ENCODE assay signal across 9 mouse cellular contexts in genomic region chr3:126575927-126576326, GRCm38 (mm10). TPM values are rescaled to one million over a fixed set of nuclear protein-coding genes. Genes with fewer than 3 reads are reported as not detected.
DNase-seq lines count a peak whose midpoint lies in the region; ATAC-seq and TF ChIP-seq lines count a peak whose summit lies in the region.
"Had no signal": no experiment of that assay in that cellular context is flagged by ENCODE, and none has a peak within 500 bp of the region (broad histone marks: within the 10 kb centered on the region; RNA-seq: fewer than 3 reads in every experiment).

No protein-coding gene starts in this region.

- peak; percentile 4 for DNase-seq in gastrocnemius, postnatal 10 days
- DNase-seq in gastrocnemius, postnatal 25 days, result no peak
- peak; percentile 19 for DNase-seq in 416B (ENCODE audit: low read depth)
- peak; percentile 54 for DNase-seq in R1 (ENCODE audit: low read depth, low spot score)
- peak; percentile 42 for DNase-seq in lung, postnatal 0 days (ENCODE audit: low spot score)
- no peak for DNase-seq in limb, embryonic 10.5 days (ENCODE audit: low spot score)
- no peak for DNase-seq in left cerebral cortex, postnatal 10 days (ENCODE audit: extremely low spot score in 1 of 2, low spot score in 2 of 2)
- DNase-seq in layer of hippocampus, adult 8-10 months (ENCODE audit: low spot score in 2 of 2), result no peak
- DNase-seq: midbrain, embryonic 14.5 days had no signal

- 47% methylated on average over 2 of the region's 2 CpGs for WGBS in lung, postnatal 0 days
- WGBS in limb, embryonic 10.5 days, result 51% methylated on average over 2 of the region's 2 CpGs

- no peak overlapping the region for H3K4me2 ChIP-seq in lung, postnatal 0 days (replicated peaks; ENCODE audit: low read depth, low read length)

- no peaks in the 10 kb centered on the region for H3K36me3 ChIP-seq in lung, postnatal 0 days (ENCODE audit: insufficient read depth, low read length)
- no peaks in the 10 kb centered on the region for H3K36me3 ChIP-seq in limb, embryonic 10.5 days

- no peak for ATAC-seq in lung, postnatal 0 days

- H3K27ac ChIP-seq in lung, postnatal 0 days (ENCODE audit: low read length), result no peak overlapping the region
- no peak overlapping the region for H3K27ac ChIP-seq in limb, embryonic 10.5 days

- H3K27me3 ChIP-seq in lung, postnatal 0 days (replicated peaks; ENCODE audit: insufficient read depth, low read length), result no peaks in the 10 kb centered on the region
- H3K27me3 ChIP-seq in limb, embryonic 10.5 days (ENCODE audit: low read depth, poor library complexity, severe bottlenecking), result no peaks in the 10 kb centered on the region

- no peaks in the 10 kb centered on the region for H3K9me3 ChIP-seq in lung, postnatal 0 days (ENCODE audit: low read length)
- H3K9me3 ChIP-seq in limb, embryonic 10.5 days (replicated peaks), result no peaks in the 10 kb centered on the region

- peak; percentile 66 for TF ChIP-seq CTCF in lung, postnatal 0 days (IDR thresholded peaks at IDR 0.05)

- TF ChIP-seq EP300 in lung, postnatal 0 days (IDR thresholded peaks at IDR 0.05), result no peak

- intact Hi-C loops in left cerebral cortex, postnatal 10 days (cut with DNase I), result no loop called here

- no peak overlapping the region for H3K9ac ChIP-seq in lung, postnatal 0 days (replicated peaks; ENCODE audit: low read depth)

- no peak overlapping the region for H3K4me3 ChIP-seq in lung, postnatal 0 days (ENCODE audit: low read depth, low read length)
- no peak overlapping the region for H3K4me3 ChIP-seq in limb, embryonic 10.5 days

- H3K4me1 ChIP-seq in lung, postnatal 0 days (ENCODE audit: insufficient read depth, low read depth, low read length), result no peaks in the 10 kb centered on the region
- 0 out of 2 replicates have a peak, but pooled peaks cover 4% of the 10 kb centered on the region for H3K4me1 ChIP-seq in limb, embryonic 10.5 days

RNA-seq across cellular contexts. Expression of gene Camk2d, which starts 20.2 kb away (rescaled TPM):
- 100 to 1,000 TPM; 108 to 111 TPM for total RNA-seq in gastrocnemius, postnatal 10 days (2021)
- 10 to 100 TPM; 51.7 to 64.2 TPM for total RNA-seq in gastrocnemius, postnatal 25 days (2021)
- polyA plus RNA-seq in lung, postnatal 0 days (2015; fragmentation: Nextera tagmentation; extraction: Ambion mirVana), result 36.6 and 39.9 TPM in 2 replicates
- 13.4 and 13.5 TPM in 2 replicates for polyA plus RNA-seq in limb, embryonic 10.5 days (2016; fragmentation: Nextera tagmentation; extraction: Ambion mirVana)
- 100 to 1,000 TPM; 180 to 192 TPM for total RNA-seq in left cerebral cortex, postnatal 10 days (2021)
- 10 to 100 TPM; 59.0 to 69.4 (median 60.4) TPM for total RNA-seq in layer of hippocampus, adult 8-10 months (2022)

Comparison
In these comparisons a context has a peak if more than half of its experiments do, and no peak if none do; other contexts are left out.
1. DNase-seq: peak in gastrocnemius, postnatal 10 days (single experiment), 416B (single experiment), R1 (single experiment) and lung, postnatal 0 days (single experiment); none in gastrocnemius, postnatal 25 days (single experiment), limb, embryonic 10.5 days (single experiment), left cerebral cortex, postnatal 10 days (0 of 2) and layer of hippocampus, adult 8-10 months (0 of 2).